Mouse (Mus musculus) layer of hippocampus, adult 11-12 months (tissue): ENCODE measurements around the gene Nxpe4.
A peak's percentile ranks its signal among the peaks of the same experiment; 100 is the strongest.
"Not testable (repeated sequence)": the region's sequence is repeated elsewhere in the genome, so short reads cannot be mapped to it uniquely, and the experiment has no call there.

Experiments used
- DNase-seq: peaks from one replicate; pipeline ENCODE4 v3.0.0; 2022; ENCODE audit warnings: low spot score

The Nxpe4 gene

GRCm38 (mm10) chr9:48161505-48162192, at the start of gene Nxpe4:
Nxpe4 (plus strand) TSS chr9:48162023.
- peak; percentile 91 for DNase-seq

- no peak for DNase-seq
Measured at GRCm38 (mm10) chr9:48126815-48127214, 35.0 kb upstream of the Nxpe4 start.

GRCm38 (mm10) chr9:48137507-48137906, 24.3 kb upstream of the Nxpe4 start:
- DNase-seq: no peak

GRCm38 (mm10) chr9:48140485-48141411, 21.1 kb upstream of the Nxpe4 start:
- DNase-seq: no peak

GRCm38 (mm10) chr9:48142646-48143045, 19.2 kb upstream of the Nxpe4 start:
- no peak for DNase-seq

- DNase-seq: no peak
Measured at GRCm38 (mm10) chr9:48146761-48147160, 15.1 kb upstream of the Nxpe4 start.

GRCm38 (mm10) chr9:48166531-48166930, 4.7 kb downstream of the Nxpe4 start:
- DNase-seq: not testable (repeated sequence)

- no peak for DNase-seq
Measured at GRCm38 (mm10) chr9:48176764-48177163, 14.9 kb downstream of the Nxpe4 start.

GRCm38 (mm10) chr9:48181300-48181699, 19.5 kb downstream of the Nxpe4 start:
- DNase-seq: no peak

- DNase-seq: no peak
Measured at GRCm38 (mm10) chr9:48182718-48183414, 21.0 kb downstream of the Nxpe4 start.

GRCm38 (mm10) chr9:48184319-48184718, 22.5 kb downstream of the Nxpe4 start:
- DNase-seq: peak; percentile 50

- no peak for DNase-seq
Measured at GRCm38 (mm10) chr9:48188854-48189253, 27.0 kb downstream of the Nxpe4 start.

GRCm38 (mm10) chr9:48197458-48197884, 35.6 kb downstream of the Nxpe4 start:
- no peak for DNase-seq

- no peak for DNase-seq
Measured at GRCm38 (mm10) chr9:48210970-48211369, 49.1 kb downstream of the Nxpe4 start.

GRCm38 (mm10) chr9:48211912-48212311, 50.1 kb downstream of the Nxpe4 start:
- no peak for DNase-seq

GRCm38 (mm10) chr9:48214751-48215150, 52.9 kb downstream of the Nxpe4 start:
- DNase-seq: no peak

- DNase-seq: peak; percentile 46
Measured at GRCm38 (mm10) chr9:48216091-48217001, 54.5 kb downstream of the Nxpe4 start.

GRCm38 (mm10) chr9:48230706-48231105, 68.9 kb downstream of the Nxpe4 start:
- DNase-seq: no peak

- DNase-seq: peak; percentile 33
Measured at GRCm38 (mm10) chr9:48236455-48236854, 74.6 kb downstream of the Nxpe4 start.

GRCm38 (mm10) chr9:48238153-48238755, 76.4 kb downstream of the Nxpe4 start:
- DNase-seq: peak; percentile 45

GRCm38 (mm10) chr9:48239461-48239860, 77.6 kb downstream of the Nxpe4 start:
- DNase-seq: no peak
